Mouse (Mus musculus) heart, postnatal 0 days (tissue): ENCODE measurements around the gene Kcnj6. TPM values are rescaled to one million over a fixed set of nuclear protein-coding genes. Genes with fewer than 3 reads are reported as not detected.

ENCODE experiments used
- ATAC-seq: fragments of 200-750 bp; cut with Nextera tagmentation; 2 replicates; pipeline ENCODE4 v1.8.0; 2017; ENCODE audit warnings: low read depth, moderate number of reproducible peaks, moderate library complexity; ENCODE audit not compliant: insufficient read depth
- DNase-seq: peaks from one replicate; pipeline ENCODE4 v3.0.0-alpha.2; 2016; ENCODE audit warnings: low spot score
- H3K27ac ChIP-seq: fragments of 300-500 bp; sonication (generic); 2 replicates; pipeline ENCODE4 v1.5.1; 2014; ENCODE audit warnings: low read depth, mild to moderate bottlenecking
- H3K27me3 ChIP-seq: fragments of 300-500 bp; sonication (generic); 2 replicates; pipeline ENCODE4 v1.6.1; 2014; ENCODE audit warnings: low read length, mixed read lengths; ENCODE audit not compliant: control insufficient read depth, insufficient read depth
- H3K36me3 ChIP-seq: fragments of 300-500 bp; sonication (generic); replicated peaks from 2 replicates; pipeline ENCODE4 v1.6.1; 2014; ENCODE audit warnings: low read length, mixed read lengths; ENCODE audit not compliant: control insufficient read depth, insufficient read depth
- H3K4me1 ChIP-seq: fragments of 300-500 bp; sonication (generic); 2 replicates; pipeline ENCODE4 v1.6.1; 2014; ENCODE audit warnings: antibody characterized with exemption; ENCODE audit not compliant: control insufficient read depth, insufficient read depth
- H3K4me2 ChIP-seq: fragments of 300-500 bp; sonication (generic); 2 replicates; pipeline ENCODE4 v1.6.1; 2014; ENCODE audit warnings: low read depth, mild to moderate bottlenecking, low read length, moderate library complexity
- H3K4me3 ChIP-seq: fragments of 300-500 bp; sonication (generic); 2 replicates; pipeline ENCODE4 v1.5.1; 2014; ENCODE audit warnings: low read depth, low read length
- H3K9ac ChIP-seq: fragments of 300-500 bp; sonication (generic); replicated peaks from 2 replicates; pipeline ENCODE4 v1.6.1; 2014; ENCODE audit warnings: low read depth, low read length, mixed read lengths
- H3K9me3 ChIP-seq: fragments of 300-500 bp; sonication (generic); replicated peaks from 2 replicates; pipeline ENCODE4 v1.6.1; 2016; ENCODE audit warnings: low read length; ENCODE audit not compliant: control insufficient read depth
- CTCF ChIP-seq: IDR thresholded peaks from 2 replicates; pipeline ENCODE4 v1.5.1; 2016; ENCODE audit warnings: antibody characterized with exemption, control low read depth, low read depth
- EP300 ChIP-seq: IDR thresholded peaks from 2 replicates; pipeline ENCODE4 v1.6.1; 2016; ENCODE audit warnings: antibody characterized with exemption, low read depth
- whole genome bisulfite sequencing: fragments of 180-500 bp; shearing (Covaris S2); extraction: QIAGEN DNeasy Blood & Tissue Kit; methylation state at CpG from one replicate; pipeline ENCODE4 v1.1.7; 2014; 5-methylcytosine and 5-hydroxymethylcytosine counted together
- polyA plus RNA-seq: library from polyadenylated mRNA; unstranded; fragments of >200 nt; fragmentation: Nextera tagmentation; extraction: Ambion mirVana; gene quantifications from 2 replicates; pipeline ENCODE4 v1.2.1, GENCODE M21; 2015
- total RNA-seq: library from RNA; depleted of rRNA; stranded (reverse); fragments of >200 nt; gene quantifications from 2 replicates; pipeline ENCODE4 v1.2.3, GENCODE M21; 2014; ENCODE audit warnings: low replicate concordance

Gene Kcnj6
- total and polyA plus RNA-seq, 2 experiments from 2014 or later, result not detected

DNA sequence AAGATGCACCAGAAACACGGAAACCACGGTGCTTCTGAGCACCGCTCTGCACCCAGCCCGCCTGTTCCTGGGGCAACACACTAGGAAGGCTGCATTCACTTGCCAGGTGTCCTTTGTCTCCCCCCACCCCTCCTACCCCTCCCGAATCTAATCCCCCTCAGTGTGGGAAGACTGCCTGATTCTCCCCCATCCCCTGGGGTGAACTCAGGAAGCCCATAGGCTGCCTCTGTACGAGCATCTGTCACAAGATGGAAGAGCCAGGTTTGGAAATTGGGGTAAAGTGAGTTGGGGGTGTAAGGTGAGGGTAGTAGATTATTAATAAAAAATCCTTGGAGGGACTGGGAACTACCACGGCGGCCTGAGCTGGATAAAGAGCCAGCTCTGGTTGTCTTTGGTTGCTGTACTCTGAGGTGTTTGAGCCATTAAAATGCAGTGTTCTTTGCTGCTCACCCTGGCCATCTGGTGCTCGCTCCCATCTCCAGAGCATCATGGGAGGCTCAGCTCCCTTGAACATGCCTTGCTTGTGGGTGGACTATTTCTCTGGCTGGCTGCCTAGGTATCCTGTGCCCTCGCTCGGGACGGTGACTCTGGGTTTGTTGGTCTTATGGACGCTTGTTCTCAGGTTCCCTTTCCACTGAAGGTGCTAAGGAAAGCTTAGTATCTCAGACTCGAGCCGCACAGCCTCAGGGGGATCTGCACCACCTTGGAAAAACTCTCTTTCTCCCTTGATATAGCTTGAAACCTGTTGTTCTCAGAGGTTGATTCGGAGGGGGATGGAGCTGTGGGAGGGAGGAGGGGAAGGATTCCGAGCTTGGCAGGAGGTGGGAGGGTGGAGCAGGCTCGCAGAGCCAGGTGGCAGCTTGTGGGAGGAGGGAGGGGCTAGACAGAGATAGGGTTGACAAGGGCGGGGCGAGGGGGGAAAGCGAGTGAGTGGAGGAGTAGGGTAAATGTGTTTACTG, 65.9 kb downstream of the Kcnj6 start:
- ATAC-seq, result no peak
- no peak for DNase-seq
- no peak overlapping the region for H3K4me3 ChIP-seq
- WGBS, result 5% methylated on average over 21 of the region's 21 CpGs
- no peak overlapping the region; the same call in 1 of the 2 replicates for H3K4me2 ChIP-seq
- H3K27ac ChIP-seq, result no peak overlapping the region
- TF ChIP-seq EP300, result no peak
- no peak for TF ChIP-seq CTCF
- no peak overlapping the region for H3K9ac ChIP-seq
- no peaks in the 10 kb centered on the region for H3K9me3 ChIP-seq
- no peaks in the 10 kb centered on the region for H3K36me3 ChIP-seq
- 0 out of 2 replicates have a peak, but pooled peaks cover 5% of the 10 kb centered on the region for H3K27me3 ChIP-seq
- no peaks in the 10 kb centered on the region for H3K4me1 ChIP-seq

DNA sequence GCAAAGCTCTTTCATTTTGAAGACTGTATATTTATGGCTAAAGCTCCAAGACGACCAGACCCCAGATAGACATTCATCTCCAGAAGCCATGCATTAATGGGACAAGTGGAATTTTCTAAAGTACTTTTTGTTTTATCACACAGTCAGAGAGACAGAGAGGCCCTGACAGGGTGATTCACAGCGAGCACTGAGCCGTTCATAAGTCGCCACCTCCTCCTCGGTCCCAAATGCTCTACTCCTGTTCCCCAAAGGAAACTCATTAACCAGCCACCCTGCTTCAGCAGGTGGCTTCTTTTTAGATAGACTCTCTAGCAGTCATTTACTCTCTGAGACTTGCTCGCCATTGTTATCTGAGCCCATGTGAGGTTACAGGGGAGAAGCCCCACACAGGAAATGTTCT, 72.1 kb downstream of the Kcnj6 start:
- no peaks in the 10 kb centered on the region for H3K4me1 ChIP-seq
- no peak overlapping the region for H3K4me2 ChIP-seq
- no peaks in the 10 kb centered on the region for H3K9me3 ChIP-seq
- WGBS, result 49% methylated on average over 6 of the region's 6 CpGs
- no peak overlapping the region for H3K27ac ChIP-seq
- no peak overlapping the region for H3K9ac ChIP-seq
- ATAC-seq (no peak), DNase-seq (no peak)
- no peak overlapping the region for H3K4me3 ChIP-seq
- H3K27me3 ChIP-seq, result no peaks in the 10 kb centered on the region
- no peak for TF ChIP-seq EP300
- no peak for TF ChIP-seq CTCF
- H3K36me3 ChIP-seq, result no peaks in the 10 kb centered on the region

- H3K4me3 ChIP-seq, result no peak overlapping the region
- H3K4me2 ChIP-seq, result no peak overlapping the region
- H3K9ac ChIP-seq, result no peak overlapping the region
- ATAC-seq, result no peak
- no peaks in the 10 kb centered on the region for H3K4me1 ChIP-seq
- H3K36me3 ChIP-seq, result no peaks in the 10 kb centered on the region
- H3K9me3 ChIP-seq, result no peaks in the 10 kb centered on the region
- WGBS, result 69% methylated on average over 5 of the region's 5 CpGs
- no peaks in the 10 kb centered on the region for H3K27me3 ChIP-seq
- H3K27ac ChIP-seq, result no peak overlapping the region
- TF ChIP-seq EP300 (no peak), CTCF (no peak)
- no peak for DNase-seq
Observed at GRCm38 (mm10) chr16:94919177-94919576, 78.3 kb downstream of the Kcnj6 start.

DNA sequence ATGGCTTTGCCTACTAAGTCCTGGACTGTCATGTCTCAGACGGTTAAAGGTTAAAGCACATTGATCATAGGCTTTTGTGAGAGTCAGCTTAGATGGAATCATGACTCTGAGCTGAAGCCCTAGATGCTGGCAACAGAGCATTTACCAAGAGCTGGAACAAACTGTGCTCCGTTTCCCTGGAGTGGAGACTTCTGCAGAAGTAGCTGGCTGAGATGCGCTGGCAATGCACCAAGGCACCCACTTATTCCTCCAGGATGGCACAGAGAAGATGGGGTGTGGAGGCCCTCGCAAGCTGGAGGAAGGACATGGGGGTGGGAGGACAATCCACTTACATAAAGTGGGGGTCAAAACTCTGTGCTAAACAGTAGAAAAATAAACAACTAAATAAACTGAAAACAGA, 91.5 kb downstream of the Kcnj6 start:
- Histone ChIP-seq H3K36me3 (no peaks in the 10 kb centered on the region), H3K4me1 (no peaks in the 10 kb centered on the region), H3K4me2 (no peak overlapping the region), H3K27ac (no peak overlapping the region), H3K9me3 (no peaks in the 10 kb centered on the region), H3K9ac (no peak overlapping the region), H3K27me3 (no peaks in the 10 kb centered on the region), H3K4me3 (no peak overlapping the region)
- TF ChIP-seq EP300, result no peak
- no peak for TF ChIP-seq CTCF
- ATAC-seq (no peak), DNase-seq (no peak)
- WGBS, result 85% methylated on average over 4 of the region's 4 CpGs

DNA sequence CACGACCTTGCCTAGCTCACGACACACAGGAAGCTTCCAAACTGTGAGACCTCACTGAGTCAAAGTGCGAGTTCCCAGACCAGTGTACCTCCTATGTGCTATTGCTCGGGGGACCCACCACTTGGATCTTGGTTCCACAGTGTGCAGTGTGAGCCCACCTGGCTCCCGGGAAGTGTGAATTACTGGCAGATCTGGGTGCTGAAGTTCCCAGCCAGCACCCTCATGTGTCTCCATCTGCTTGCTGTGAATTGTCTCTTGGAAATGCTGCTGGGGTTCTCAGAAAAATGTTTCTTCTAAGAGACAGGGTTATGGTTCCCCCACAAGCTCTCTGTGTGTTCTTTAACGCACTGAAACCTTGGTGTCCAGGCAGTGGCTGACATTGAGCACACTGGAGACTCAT, 98.7 kb downstream of the Kcnj6 start:
- no peak overlapping the region for H3K9ac ChIP-seq
- no peaks in the 10 kb centered on the region for H3K9me3 ChIP-seq
- no peak overlapping the region for H3K4me3 ChIP-seq
- H3K36me3 ChIP-seq, result no peaks in the 10 kb centered on the region
- H3K4me1 ChIP-seq, result no peaks in the 10 kb centered on the region
- H3K27me3 ChIP-seq, result no peaks in the 10 kb centered on the region
- DNase-seq (no peak), ATAC-seq (no peak)
- H3K4me2 ChIP-seq, result no peak overlapping the region
- no peak overlapping the region for H3K27ac ChIP-seq
- WGBS, result 72% methylated on average over 6 of the region's 6 CpGs
- TF ChIP-seq CTCF, result no peak
- TF ChIP-seq EP300, result no peak
